Mouse (Mus musculus): ENCODE results near the gene Slc38a1.

The Slc38a1 gene

GRCm38 (mm10) chr15:96639630-96640029, 3.1 kb downstream of the Slc38a1 start:
- no peak for TF ChIP-seq GATA4 (IDR thresholded peaks at IDR 0.05; ENCODE audit: insufficient replicate concordance, low read length)

- TF ChIP-seq GATA4 (IDR thresholded peaks at IDR 0.05; ENCODE audit: insufficient replicate concordance, low read length), result no peak
Observed at GRCm38 (mm10) chr15:96638656-96639055, 4.1 kb downstream of the Slc38a1 start.

DNA sequence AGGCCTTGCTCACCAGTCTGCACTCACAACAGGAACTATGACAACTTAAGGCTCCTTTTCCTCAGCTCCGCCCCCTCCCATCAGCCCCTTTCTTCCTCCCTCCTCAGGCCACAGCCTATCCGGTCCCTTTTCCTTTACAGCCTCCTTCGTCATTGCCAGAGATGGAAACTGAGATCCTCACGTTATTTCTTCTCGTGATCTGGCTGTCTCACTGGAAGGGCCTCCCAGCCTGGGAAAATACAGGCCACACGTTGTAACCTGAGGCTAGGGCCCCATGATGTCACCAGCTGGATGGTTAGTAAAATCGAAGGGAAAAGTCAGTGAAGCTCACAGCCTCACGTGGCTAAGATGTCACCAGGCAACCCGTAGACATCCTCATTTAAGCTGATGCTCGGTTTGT, 4.5 kb downstream of the Slc38a1 start:
- TF ChIP-seq GATA4 (IDR thresholded peaks at IDR 0.05; ENCODE audit: insufficient replicate concordance, low read length), result no peak

- no peak for TF ChIP-seq GATA4 (IDR thresholded peaks at IDR 0.05; ENCODE audit: insufficient replicate concordance, low read length)
Observed at GRCm38 (mm10) chr15:96634670-96635405, 7.9 kb downstream of the Slc38a1 start.

DNA sequence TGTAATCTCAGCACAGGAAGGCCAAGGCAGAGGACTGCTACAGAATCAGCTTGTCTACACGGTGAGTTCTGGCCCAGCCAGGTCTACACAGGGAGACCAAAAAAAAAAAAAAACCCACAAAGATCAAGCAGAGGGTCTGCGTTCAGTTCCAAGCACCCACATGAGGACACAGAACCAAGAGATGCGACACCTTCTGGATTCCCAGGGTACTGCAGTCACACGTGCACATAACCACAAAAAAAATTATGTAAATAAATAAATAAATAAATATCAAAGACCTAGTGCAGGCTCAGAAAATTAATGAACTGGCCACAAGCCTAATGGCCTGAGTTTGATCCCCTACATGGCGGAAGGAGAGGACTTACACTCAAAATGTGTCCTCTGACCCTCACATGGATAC, 10.5 kb downstream of the Slc38a1 start:
- TF ChIP-seq GATA4 (IDR thresholded peaks at IDR 0.05; ENCODE audit: insufficient replicate concordance, low read length), result no peak

GRCm38 (mm10) chr15:96631107-96631718, 11.5 kb downstream of the Slc38a1 start:
- no peak for TF ChIP-seq GATA4 (IDR thresholded peaks at IDR 0.05; ENCODE audit: insufficient replicate concordance, low read length)

- TF ChIP-seq GATA4 (IDR thresholded peaks at IDR 0.05; ENCODE audit: insufficient replicate concordance, low read length), result no peak
Observed at GRCm38 (mm10) chr15:96628256-96628655, 14.5 kb downstream of the Slc38a1 start.

- TF ChIP-seq GATA4 (IDR thresholded peaks at IDR 0.05; ENCODE audit: insufficient replicate concordance, low read length), result no peak
Observed at GRCm38 (mm10) chr15:96626871-96627270, 15.8 kb downstream of the Slc38a1 start.

- TF ChIP-seq GATA4 (IDR thresholded peaks at IDR 0.05; ENCODE audit: insufficient replicate concordance, low read length), result no peak
Observed at GRCm38 (mm10) chr15:96622376-96622775, 20.3 kb downstream of the Slc38a1 start.

DNA sequence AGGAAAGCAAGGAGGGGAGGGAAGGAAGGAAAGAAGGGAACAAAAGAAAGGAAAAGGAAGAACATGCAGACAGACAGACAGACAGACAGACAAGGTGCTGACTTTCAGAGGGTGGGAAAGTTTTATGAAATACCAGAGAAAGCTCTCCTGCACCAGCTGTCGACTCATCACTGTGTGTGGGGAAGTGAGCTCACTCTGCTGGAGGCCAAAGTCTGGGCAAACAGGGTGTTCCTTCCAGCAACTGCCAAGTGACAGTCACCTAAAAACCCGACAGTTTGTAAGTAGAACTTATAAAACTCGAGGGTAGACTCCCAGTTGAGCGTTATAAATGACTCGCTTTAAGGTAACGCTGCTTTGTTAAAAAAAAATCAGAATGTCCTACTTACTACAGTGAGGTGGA, 21.0 kb downstream of the Slc38a1 start:
- no peak for TF ChIP-seq GATA4 (IDR thresholded peaks at IDR 0.05; ENCODE audit: insufficient replicate concordance, low read length)

GRCm38 (mm10) chr15:96617555-96617954, 25.2 kb downstream of the Slc38a1 start:
- no peak for TF ChIP-seq GATA4 (IDR thresholded peaks at IDR 0.05; ENCODE audit: insufficient replicate concordance, low read length)

DNA sequence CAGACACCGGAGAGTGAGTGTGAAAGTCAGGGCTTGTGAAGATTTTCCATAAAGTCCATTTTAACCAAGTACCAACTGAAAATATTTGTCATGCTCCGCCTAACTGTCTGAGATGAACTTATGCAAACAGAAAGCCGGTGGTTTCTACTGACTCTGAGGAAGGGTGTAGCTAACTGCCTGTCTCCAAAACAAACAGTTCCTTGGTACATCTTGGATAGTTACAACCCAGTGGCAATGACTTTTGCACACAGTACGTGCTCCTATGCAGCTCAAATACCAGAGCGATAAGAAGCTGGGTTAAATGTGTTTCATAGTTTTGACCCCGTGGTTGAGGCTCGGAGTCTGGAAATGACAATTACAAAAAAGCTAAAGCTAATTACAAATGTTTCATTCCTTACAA, 34.0 kb downstream of the Slc38a1 start:
- TF ChIP-seq GATA4 (IDR thresholded peaks at IDR 0.05; ENCODE audit: insufficient replicate concordance, low read length), result no peak

GRCm38 (mm10) chr15:96607422-96607821, 35.3 kb downstream of the Slc38a1 start:
- TF ChIP-seq GATA4 (IDR thresholded peaks at IDR 0.05; ENCODE audit: insufficient replicate concordance, low read length), result no peak

DNA sequence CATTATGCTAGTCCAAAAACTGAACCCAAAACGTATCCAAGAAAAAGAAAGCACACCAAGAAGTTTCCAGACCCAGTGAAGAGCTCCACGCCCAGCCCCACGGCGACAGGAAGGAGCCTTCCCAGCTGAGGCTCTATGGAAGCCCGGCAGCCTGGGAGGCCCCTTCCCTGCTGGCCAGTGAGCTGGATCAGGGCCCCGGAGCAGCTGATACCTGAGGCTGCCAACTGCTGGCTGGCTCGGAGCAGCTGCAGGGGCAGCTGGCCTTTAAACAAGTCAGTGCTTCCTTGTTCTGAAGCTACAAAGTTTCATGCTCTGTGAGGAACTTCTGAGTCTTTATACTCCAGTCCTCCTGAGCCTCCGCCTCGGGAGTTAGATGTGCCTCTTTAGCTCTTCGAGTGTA, 38.4 kb downstream of the Slc38a1 start:
- no peak for TF ChIP-seq GATA4 (IDR thresholded peaks at IDR 0.05; ENCODE audit: insufficient replicate concordance, low read length)

GRCm38 (mm10) chr15:96602043-96602442, 40.7 kb downstream of the Slc38a1 start:
- TF ChIP-seq GATA4 (IDR thresholded peaks at IDR 0.05; ENCODE audit: insufficient replicate concordance, low read length), result no peak

GRCm38 (mm10) chr15:96599852-96600781, 42.6 kb downstream of the Slc38a1 start:
- TF ChIP-seq GATA4 (IDR thresholded peaks at IDR 0.05; ENCODE audit: insufficient replicate concordance, low read length), result no peak

Measured in liver, adult (tissue).